Mouse (Mus musculus): ENCODE data around the gene Nkpd1.

DNA sequence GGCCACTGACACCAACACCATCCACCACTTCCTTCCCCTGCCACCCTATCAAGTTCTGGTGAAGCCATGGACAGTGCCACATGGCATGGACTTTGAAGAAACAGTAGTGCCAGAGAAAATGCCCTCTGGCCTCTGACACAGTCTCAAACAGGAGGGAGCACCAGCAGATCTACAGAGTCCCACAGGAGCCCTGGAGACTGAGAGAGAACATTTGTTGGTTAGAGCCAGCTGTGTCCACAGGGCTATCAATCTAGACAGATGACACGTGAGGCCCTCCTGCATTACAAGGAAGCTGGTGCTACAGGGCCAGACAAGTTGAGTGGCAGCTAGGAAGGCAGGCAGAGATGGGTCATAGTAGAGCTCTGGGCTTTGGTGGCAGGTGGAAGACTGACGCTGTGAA is 34.8 kb downstream of the Nkpd1 start:
- TF ChIP-seq CTCF (IDR thresholded peaks at IDR 0.05; ENCODE audit: low read depth, low read length) (no peak), POLR2A (IDR thresholded peaks at IDR 0.05; ENCODE audit: borderline replicate concordance, low read depth, low read length) (no peak)
